Mouse (Mus musculus) spleen, adult 2 months (tissue): ENCODE data around the gene Rplp1.

Experiments used
- CTCF ChIP-seq: fragments of 200-500 bp; IDR thresholded peaks from 2 replicates; pipeline ENCODE4 v1.5.1; 2011; ENCODE audit warnings: mild to moderate bottlenecking, inconsistent platforms; ENCODE audit not compliant: insufficient read depth, insufficient read length, insufficient replicate concordance; ENCODE audit errors: extremely low read depth
- POLR2A ChIP-seq: fragments of 200-500 bp; IDR thresholded peaks from 2 replicates; pipeline ENCODE4 v1.6.1; 2011; ENCODE audit warnings: low read depth, low read length, inconsistent platforms

DNA sequence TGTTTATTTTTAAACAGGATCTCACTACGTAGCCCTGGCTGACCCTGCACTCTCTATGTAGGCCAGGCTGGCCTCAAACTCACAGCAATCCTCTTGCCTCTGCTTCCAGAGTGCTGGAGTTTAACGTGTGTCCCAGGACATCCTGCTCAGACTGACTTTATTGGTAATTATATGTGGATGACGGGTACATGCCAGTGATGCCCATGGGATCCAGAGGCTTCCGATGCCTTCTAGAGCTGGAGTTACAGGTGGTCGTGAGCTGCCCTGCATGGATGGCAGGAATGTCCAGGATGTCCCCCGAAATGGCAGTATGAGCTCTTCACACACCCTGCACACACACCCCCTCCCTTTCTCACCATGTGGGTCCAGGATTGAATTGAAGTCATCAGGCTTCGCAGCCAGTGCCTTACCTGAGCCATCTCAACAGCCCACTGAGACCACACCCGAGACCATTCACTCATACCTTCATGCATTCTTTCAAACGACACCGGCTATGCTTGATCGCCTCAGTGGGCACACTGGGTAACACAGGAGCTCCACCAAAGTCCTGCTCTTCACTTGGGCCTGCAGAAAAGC lies 5.4 kb downstream of the Rplp1 start:
- TF ChIP-seq POLR2A: no peak
- no peak for TF ChIP-seq CTCF
